Mouse (Mus musculus) c-Kit-positive CD71-positive TER-119-negative erythroid progenitor cells, embryonic 14.5 days (primary cell): ENCODE data around the gene Dnajc28.
"Not testable (repeated sequence)": the region's sequence is repeated elsewhere in the genome, so short reads cannot be mapped to it uniquely, and the experiment has no call there.

Experiments used
- DNase-seq: peaks from one replicate; pipeline ENCODE4 v3.0.0-alpha.2; 2013; ENCODE audit warnings: low read depth

The Dnajc28 gene

GRCm38 (mm10) chr16:91618511-91619501 is at the start of gene Dnajc28:
TSS of gene Dnajc28 (minus strand) at chr16:91619026.
- DNase-seq, result peak; percentile 63

- no peak for DNase-seq
Observed at GRCm38 (mm10) chr16:91663795-91664194, 45.0 kb upstream of the Dnajc28 start.

GRCm38 (mm10) chr16:91662336-91662735 is 43.5 kb upstream of the Dnajc28 start:
- DNase-seq, result no peak

- no peak for DNase-seq
Observed at GRCm38 (mm10) chr16:91661397-91661796, 42.6 kb upstream of the Dnajc28 start.

GRCm38 (mm10) chr16:91659798-91660197 is 41.0 kb upstream of the Dnajc28 start:
- no peak for DNase-seq

- DNase-seq, result no peak
Observed at GRCm38 (mm10) chr16:91658471-91658870, 39.6 kb upstream of the Dnajc28 start.

GRCm38 (mm10) chr16:91657285-91657684 is 38.5 kb upstream of the Dnajc28 start:
- no peak for DNase-seq

- DNase-seq, result no peak
Observed at GRCm38 (mm10) chr16:91655285-91655684, 36.5 kb upstream of the Dnajc28 start.

GRCm38 (mm10) chr16:91652191-91652590 is 33.4 kb upstream of the Dnajc28 start:
- DNase-seq, result no peak

GRCm38 (mm10) chr16:91649781-91650180 is 31.0 kb upstream of the Dnajc28 start:
- no peak for DNase-seq

GRCm38 (mm10) chr16:91649246-91649645 is 30.4 kb upstream of the Dnajc28 start:
- no peak for DNase-seq

- peak; percentile 60 for DNase-seq
Observed at GRCm38 (mm10) chr16:91648220-91648550, 29.4 kb upstream of the Dnajc28 start.

- peak; percentile 95 for DNase-seq
Observed at GRCm38 (mm10) chr16:91647461-91648219, 28.8 kb upstream of the Dnajc28 start, which contains the start of gene Son. TSS of gene Son (plus strand) at chr16:91647506.

GRCm38 (mm10) chr16:91646681-91647419 is 28.0 kb upstream of the Dnajc28 start, which contains the start of gene Gart:
TSS of gene Gart (minus strand) at chr16:91646952.
- peak; percentile 87 for DNase-seq

- DNase-seq, result peak; percentile 72
Observed at GRCm38 (mm10) chr16:91645995-91646602, 27.3 kb upstream of the Dnajc28 start.

GRCm38 (mm10) chr16:91645420-91645819 is 26.6 kb upstream of the Dnajc28 start:
- DNase-seq, result not testable (repeated sequence)

- DNase-seq, result no peak
Observed at GRCm38 (mm10) chr16:91644901-91645300, 26.1 kb upstream of the Dnajc28 start.

- DNase-seq, result no peak
Observed at GRCm38 (mm10) chr16:91640171-91640570, 21.3 kb upstream of the Dnajc28 start.

GRCm38 (mm10) chr16:91639636-91640035 is 20.8 kb upstream of the Dnajc28 start:
- no peak for DNase-seq

GRCm38 (mm10) chr16:91639161-91639560 is 20.3 kb upstream of the Dnajc28 start:
- no peak for DNase-seq

GRCm38 (mm10) chr16:91633641-91634040 is 14.8 kb upstream of the Dnajc28 start:
- DNase-seq, result no peak

- no peak for DNase-seq
Observed at GRCm38 (mm10) chr16:91632940-91633339, 14.1 kb upstream of the Dnajc28 start.
